Mouse (Mus musculus): ENCODE measurements around the gene Csdc2.
A peak's percentile ranks its signal among the peaks of the same experiment; 100 is the strongest.

- TF ChIP-seq CTCF (IDR thresholded peaks at IDR 0.05; ENCODE audit: low read depth) (peak; percentile 92), EP300 (IDR thresholded peaks at IDR 0.05; ENCODE audit: low read depth) (no peak)
Measured at GRCm38 (mm10) chr15:81989371-81990062, 53.0 kb downstream of the Csdc2 start.
